Mouse (Mus musculus) midbrain, embryonic 11.5 days (tissue): Measurements from ENCODE around the gene Eif3i. TPM values are rescaled to one million over a fixed set of nuclear protein-coding genes. Genes with fewer than 3 reads are reported as not detected.
A peak's percentile ranks its signal among the peaks of the same experiment; 100 is the strongest.

Source experiments
- ATAC-seq: fragments of 200-750 bp; cut with Nextera tagmentation; 2 replicates; pipeline ENCODE4 v1.8.0; 2017; ENCODE audit warnings: moderate TSS enrichment, moderate library complexity; ENCODE audit not compliant: low FRiP score
- DNase-seq: peaks from one replicate; pipeline ENCODE4 v3.0.0; 2015; ENCODE audit warnings: low spot score; ENCODE audit errors: missing footprints
- H3K27ac ChIP-seq: fragments of 300-500 bp; sonication (generic); 2 replicates; pipeline ENCODE4 v1.5.1; 2014; ENCODE audit warnings: low read depth, low read length
- H3K27me3 ChIP-seq: fragments of 300-500 bp; sonication (generic); 2 replicates; pipeline ENCODE4 v1.6.1; 2014; ENCODE audit warnings: mild to moderate bottlenecking, low read length, moderate library complexity, mixed read lengths; ENCODE audit not compliant: control insufficient read depth, insufficient read depth
- H3K36me3 ChIP-seq: fragments of 300-500 bp; sonication (generic); 2 replicates; pipeline ENCODE4 v1.6.1; 2014; ENCODE audit warnings: mild to moderate bottlenecking, low read length, moderate library complexity, mixed read lengths; ENCODE audit not compliant: control insufficient read depth, insufficient read depth
- H3K4me1 ChIP-seq: fragments of 300-500 bp; sonication (generic); 2 replicates; pipeline ENCODE4 v1.6.1; 2014; ENCODE audit warnings: low read length; ENCODE audit not compliant: control insufficient read depth, insufficient read depth
- H3K4me2 ChIP-seq: fragments of 300-500 bp; sonication (generic); 2 replicates; pipeline ENCODE4 v1.6.1; 2014; ENCODE audit warnings: mild to moderate bottlenecking, moderate library complexity
- H3K4me3 ChIP-seq: fragments of 300-500 bp; sonication (generic); 2 replicates; pipeline ENCODE4 v1.5.1; 2014; ENCODE audit warnings: low read depth, low read length
- H3K9ac ChIP-seq: fragments of 300-500 bp; sonication (generic); 2 replicates; pipeline ENCODE4 v1.6.1; 2014; ENCODE audit warnings: low read length
- H3K9me3 ChIP-seq: fragments of 300-500 bp; sonication (generic); 2 replicates; pipeline ENCODE4 v1.6.1; 2016; ENCODE audit warnings: low read length; ENCODE audit not compliant: control insufficient read depth
- WGBS: fragments of 180-500 bp; shearing (Covaris S2); extraction: QIAGEN DNeasy Blood & Tissue Kit; methylation state at CpG from one replicate; pipeline ENCODE4 v1.1.7; 2014; 5-methylcytosine and 5-hydroxymethylcytosine counted together
- polyA plus RNA-seq: library from polyadenylated mRNA; unstranded; fragments of >200 nt; fragmentation: Nextera tagmentation; extraction: Ambion mirVana; gene quantifications from 2 replicates; pipeline ENCODE4 v1.2.1, GENCODE M21; 2014

Gene Eif3i
- polyA plus RNA-seq, 1 experiment from 2014 or later = 259 TPM

DNA sequence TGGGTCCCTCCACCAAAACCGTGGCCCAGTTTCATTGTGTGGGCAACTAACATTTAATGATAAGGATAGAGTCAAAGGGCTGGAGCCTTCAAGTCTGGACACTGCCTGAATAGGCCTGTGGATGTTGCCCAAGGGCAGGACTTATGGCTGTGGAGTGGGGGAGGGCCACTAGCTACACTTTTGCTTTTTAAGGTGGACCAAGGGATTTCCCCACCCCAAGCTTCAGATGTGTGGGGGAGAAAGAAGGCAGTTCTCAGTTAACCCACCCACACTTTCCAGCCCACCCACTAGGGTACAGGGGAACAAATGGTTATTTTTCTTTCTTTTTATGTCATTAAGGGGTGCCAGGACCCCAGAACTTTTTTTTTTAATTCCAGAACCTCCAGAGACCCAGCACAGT, 16.1 kb downstream of the Eif3i start:
- Histone ChIP-seq H3K27me3 (no peaks in the 10 kb centered on the region), H3K9ac (peak overlapping the region; percentile 34; the same call in 1 of the 2 replicates), H3K27ac (no peak overlapping the region), H3K9me3 (no peaks in the 10 kb centered on the region), H3K4me3 (peak overlapping the region; percentile 23; the same call in 1 of the 2 replicates), H3K36me3 (no peaks in the 10 kb centered on the region), H3K4me2 (peak overlapping the region; percentile 55), H3K4me1 (peaks cover 5% of the 10 kb centered on the region)
- 74% methylated on average over 1 of the region's 1 CpGs for WGBS
- ATAC-seq (no peak), DNase-seq (no peak)

- 81% methylated on average over 1 of the region's 1 CpGs for WGBS
- Histone ChIP-seq H3K27me3 (no peaks in the 10 kb centered on the region), H3K9ac (no peak overlapping the region), H3K4me1 (peaks cover 5% of the 10 kb centered on the region), H3K4me2 (no peak overlapping the region), H3K9me3 (no peaks in the 10 kb centered on the region), H3K4me3 (no peak overlapping the region), H3K27ac (no peak overlapping the region), H3K36me3 (no peaks in the 10 kb centered on the region)
- DNase-seq (no peak), ATAC-seq (no peak)
These were observed 18.2 kb downstream of the Eif3i start for GRCm38 (mm10) chr4:129582251-129582650.

DNA sequence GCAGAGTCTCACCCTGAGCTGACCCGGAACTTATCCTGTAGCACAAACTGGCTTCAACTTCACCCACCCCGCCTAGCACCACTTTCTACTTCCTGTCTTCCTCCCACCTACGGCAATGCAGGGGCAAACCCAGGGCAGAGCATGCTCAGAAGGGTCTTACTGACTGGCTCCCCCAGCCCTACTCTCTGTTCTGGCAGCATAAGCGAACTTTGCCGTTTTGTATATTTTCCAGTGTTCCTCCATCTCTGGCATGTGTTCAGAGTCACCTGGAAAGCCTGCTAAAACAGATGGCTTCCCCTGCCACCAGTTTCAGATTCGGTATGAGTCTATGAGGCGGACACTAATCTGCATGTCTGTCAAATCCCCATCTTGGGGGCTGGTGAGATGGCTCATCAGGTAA, 20.1 kb downstream of the Eif3i start:
- Histone ChIP-seq H3K36me3 (no peaks in the 10 kb centered on the region), H3K9ac (no peak overlapping the region), H3K4me1 (peaks cover 5% of the 10 kb centered on the region), H3K27me3 (no peaks in the 10 kb centered on the region), H3K4me2 (no peak overlapping the region), H3K9me3 (no peaks in the 10 kb centered on the region), H3K27ac (no peak overlapping the region), H3K4me3 (no peak overlapping the region)
- ATAC-seq (no peak), DNase-seq (no peak)
- WGBS = 78% methylated on average over 7 of the region's 7 CpGs

GRCm38 (mm10) chr4:129578466-129578865, 22.0 kb downstream of the Eif3i start, which contains the start of gene Fam167b:
TSS of gene Fam167b (minus strand) at chr4:129578549.
- Histone ChIP-seq H3K4me3 (no peak within 1 kb of the TSS), H3K4me2 (peak within 1 kb of the TSS; percentile 8; the same call in 1 of the 2 replicates), H3K9me3 (no peaks in the 10 kb centered on the region), H3K4me1 (no peaks in the 10 kb centered on the region), H3K27ac (no peak within 1 kb of the TSS), H3K36me3 (no peaks in the 10 kb centered on the region), H3K9ac (no peak within 1 kb of the TSS), H3K27me3 (no peaks in the 10 kb centered on the region)
- DNase-seq (no peak), ATAC-seq (no peak)
- 87% methylated on average over 5 of the region's 5 CpGs for whole genome bisulfite sequencing

GRCm38 (mm10) chr4:129577688-129578087, 22.8 kb downstream of the Eif3i start:
- H3K36me3 ChIP-seq = no peaks in the 10 kb centered on the region
- no peak for ATAC-seq
- no peak overlapping the region for H3K9ac ChIP-seq
- H3K27ac ChIP-seq = no peak overlapping the region
- DNase-seq = no peak
- H3K4me2 ChIP-seq = no peak overlapping the region
- no peaks in the 10 kb centered on the region for H3K4me1 ChIP-seq
- 88% methylated on average over 7 of the region's 7 CpGs for WGBS
- H3K4me3 ChIP-seq = no peak overlapping the region
- H3K27me3 ChIP-seq = no peaks in the 10 kb centered on the region
- H3K9me3 ChIP-seq = no peaks in the 10 kb centered on the region

DNA sequence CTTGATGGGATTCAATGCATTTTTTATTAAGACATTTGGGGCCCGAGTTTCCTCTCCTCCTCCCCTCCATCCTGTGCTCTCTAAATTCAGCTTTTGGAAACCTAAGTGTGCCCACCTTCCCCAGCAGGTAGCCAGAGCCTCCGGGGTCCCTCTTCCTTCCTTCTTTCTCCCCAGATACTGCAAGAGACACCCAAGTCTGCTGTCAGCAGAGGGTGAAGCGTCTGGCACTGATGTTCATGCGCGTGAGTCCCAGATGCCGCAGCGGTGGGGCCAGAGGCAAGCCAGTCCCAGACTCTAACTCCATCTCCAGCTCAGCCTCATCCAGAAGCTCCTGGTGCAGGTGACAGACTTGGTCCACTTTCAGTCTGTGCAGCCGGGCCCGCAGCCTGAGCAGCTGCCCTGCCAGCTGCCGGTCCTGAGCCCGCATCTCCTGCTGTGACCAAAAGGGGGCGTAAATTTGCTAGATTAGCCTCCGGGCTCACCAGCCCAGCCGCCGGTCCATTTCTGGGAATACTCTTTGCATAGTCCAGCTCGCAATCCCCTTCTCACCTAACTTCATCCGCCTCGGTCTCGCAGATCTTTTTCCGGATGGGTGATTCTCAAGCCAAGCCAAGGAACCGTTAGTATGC, 23.5 kb downstream of the Eif3i start:
- peak; percentile 96 for DNase-seq
- no peak for ATAC-seq
- H3K4me3 ChIP-seq = no peak overlapping the region
- H3K9me3 ChIP-seq = no peaks in the 10 kb centered on the region
- H3K36me3 ChIP-seq = no peaks in the 10 kb centered on the region
- 28% methylated on average over 21 of the region's 21 CpGs for WGBS
- H3K9ac ChIP-seq = 0 out of 2 replicates have a peak overlapping the region, but pooled peaks have one; percentile 13
- no peaks in the 10 kb centered on the region for H3K4me1 ChIP-seq
- peak overlapping the region; percentile 8; the same call in 1 of the 2 replicates for H3K4me2 ChIP-seq
- H3K27me3 ChIP-seq = no peaks in the 10 kb centered on the region
- H3K27ac ChIP-seq = no peak overlapping the region

DNA sequence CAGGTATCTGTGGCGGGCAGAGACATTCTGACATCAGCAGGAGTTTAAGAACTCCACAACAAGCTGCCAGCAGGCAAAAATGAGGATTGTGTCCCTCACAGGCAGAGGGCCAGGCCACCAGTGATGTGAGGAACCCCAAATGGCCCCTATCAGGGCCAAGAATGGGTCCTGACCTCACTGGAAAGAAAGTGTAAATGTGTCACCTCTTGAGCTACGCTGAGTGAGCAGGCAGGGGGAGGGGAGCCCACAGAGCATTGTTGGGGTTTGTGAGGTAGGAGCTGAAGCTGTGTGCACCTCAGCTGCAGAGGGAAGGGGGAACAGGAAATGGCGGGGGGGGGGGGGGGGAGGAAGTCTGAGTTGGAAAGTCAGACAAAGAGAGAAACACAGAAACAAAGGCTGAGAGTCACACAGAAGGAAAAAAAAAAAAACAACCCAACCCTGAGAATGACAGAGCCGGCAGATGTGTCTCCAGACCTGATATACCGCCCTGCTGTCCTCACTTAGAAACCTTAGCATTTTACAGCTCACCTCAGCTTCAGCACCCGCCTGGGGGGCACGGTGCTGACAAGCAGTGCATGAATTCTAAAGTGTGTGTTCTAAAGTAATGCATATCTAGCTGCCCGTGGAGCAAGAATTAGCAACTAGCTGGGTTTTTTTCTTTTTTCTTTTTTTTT, 25.1 kb downstream of the Eif3i start:
- ATAC-seq (no peak), DNase-seq (no peak)
- Histone ChIP-seq H3K4me1 (no peaks in the 10 kb centered on the region), H3K36me3 (no peaks in the 10 kb centered on the region), H3K27me3 (no peaks in the 10 kb centered on the region), H3K4me2 (no peak overlapping the region), H3K9me3 (no peaks in the 10 kb centered on the region), H3K9ac (no peak overlapping the region), H3K4me3 (no peak overlapping the region), H3K27ac (no peak overlapping the region)
- WGBS = 70% methylated on average over 7 of the region's 8 CpGs

- Histone ChIP-seq H3K4me3 (no peak within 1 kb of the TSS), H3K9me3 (no peaks in the 10 kb centered on the region), H3K4me1 (no peaks in the 10 kb centered on the region), H3K27me3 (no peaks in the 10 kb centered on the region), H3K4me2 (no peak within 1 kb of the TSS), H3K36me3 (no peaks in the 10 kb centered on the region), H3K27ac (no peak within 1 kb of the TSS), H3K9ac (no peak within 1 kb of the TSS)
- 89% methylated on average over 8 of the region's 8 CpGs for WGBS
- DNase-seq = no peak
- no peak for ATAC-seq
These were observed 27.0 kb downstream of the Eif3i start, which contains the start of gene Lck for GRCm38 (mm10) chr4:129573430-129573829. TSS of gene Lck (minus strand) at chr4:129573641.

DNA sequence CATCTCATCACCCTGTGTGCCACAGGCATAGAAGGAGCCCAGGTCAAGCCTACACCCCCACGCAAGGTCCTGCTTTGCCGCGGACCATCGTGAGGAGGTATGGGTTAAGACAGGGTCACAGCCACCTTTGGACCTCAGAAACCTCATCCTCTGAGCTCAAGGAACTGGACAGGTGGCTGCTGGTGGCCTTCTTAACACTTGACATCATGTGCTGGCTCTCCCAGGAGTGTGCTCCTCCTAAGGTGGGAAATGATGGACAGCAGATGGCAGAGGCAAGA, 27.4 kb downstream of the Eif3i start:
- no peak overlapping the region for H3K27ac ChIP-seq
- WGBS = 97% methylated on average over 4 of the region's 4 CpGs
- H3K27me3 ChIP-seq = no peaks in the 10 kb centered on the region
- no peak for DNase-seq
- no peak overlapping the region for H3K4me3 ChIP-seq
- H3K36me3 ChIP-seq = no peaks in the 10 kb centered on the region
- no peak overlapping the region for H3K4me2 ChIP-seq
- no peak for ATAC-seq
- H3K4me1 ChIP-seq = no peaks in the 10 kb centered on the region
- no peaks in the 10 kb centered on the region for H3K9me3 ChIP-seq
- no peak overlapping the region for H3K9ac ChIP-seq
